Mouse (Mus musculus) bone marrow, adult 2 months (tissue): ENCODE results near the gene Stard3nl. TPM values are rescaled to one million over a fixed set of nuclear protein-coding genes. Genes with fewer than 3 reads are reported as not detected.
A peak's percentile ranks its signal among the peaks of the same experiment; 100 is the strongest.

ENCODE experiments used
- H3K27ac ChIP-seq: fragments of 200-500 bp; 2 replicates; pipeline ENCODE4 v1.5.1; 2012; ENCODE audit warnings: low read depth, mild to moderate bottlenecking, control low read depth, inconsistent platforms, low read length; ENCODE audit not compliant: control insufficient read depth, poor library complexity, insufficient read depth
- H3K4me1 ChIP-seq: fragments of 200-500 bp; 2 replicates; pipeline ENCODE4 v1.6.1; 2011; ENCODE audit warnings: low read length; ENCODE audit not compliant: control insufficient read depth, insufficient read depth
- H3K4me3 ChIP-seq: fragments of 200-500 bp; replicated peaks from 2 replicates; pipeline ENCODE3; 2011; ENCODE audit warnings: mild to moderate bottlenecking, low read depth, low read length, control low read depth; ENCODE audit not compliant: control insufficient read depth
- CTCF ChIP-seq: fragments of 200-500 bp; IDR thresholded peaks from 2 replicates; pipeline ENCODE4 v1.5.1; 2011; ENCODE audit warnings: low read length, control low read depth; ENCODE audit not compliant: control insufficient read depth, insufficient read depth
- POLR2A ChIP-seq: fragments of 200-500 bp; IDR thresholded peaks from 2 replicates; pipeline ENCODE4 v1.6.1; 2011; ENCODE audit warnings: low read depth, mild to moderate bottlenecking, control low read depth, low read length, borderline replicate concordance; ENCODE audit not compliant: control insufficient read depth
- WGBS: fragments of 180-500 bp; shearing (Covaris S2); methylation state at CpG from one replicate; pipeline ENCODE4 v1.1.7; 2018; 5-methylcytosine and 5-hydroxymethylcytosine counted together
- polyA plus RNA-seq: library from polyadenylated mRNA; stranded (reverse); fragments of >200 nt; gene quantifications from 2 replicates; pipeline ENCODE4 v1.2.4, GENCODE M21; 2011; ENCODE audit warnings: low replicate concordance; ENCODE audit not compliant: missing spikeins, insufficient read depth, insufficient read length

The Stard3nl gene
- polyA plus RNA-seq, 1 experiment, result 10.7 TPM

DNA sequence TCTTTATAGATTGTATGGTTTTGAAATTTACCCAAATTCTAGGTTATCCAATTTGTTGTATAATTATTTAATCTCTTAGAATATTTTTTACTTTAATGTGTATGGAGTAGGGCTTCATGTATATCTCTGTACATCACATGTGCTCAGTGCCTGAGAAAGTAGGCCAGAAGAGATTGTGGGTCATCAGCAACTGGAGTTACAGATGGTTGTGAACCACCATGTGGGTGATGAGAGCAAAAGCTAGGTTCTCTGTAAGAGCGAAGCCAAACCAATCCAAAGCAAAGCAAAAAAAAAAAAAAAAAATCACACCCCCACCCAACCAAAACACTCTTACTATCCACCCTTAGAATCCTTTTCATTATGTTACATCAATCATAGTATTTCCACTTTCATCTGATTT is 19.7 kb upstream of the Stard3nl start:
- Histone ChIP-seq H3K4me3 (no peak overlapping the region), H3K4me1 (no peaks in the 10 kb centered on the region; the same call in 1 of the 2 replicates), H3K27ac (no peak overlapping the region)
- 72% methylated on average over 1 of the region's 1 CpGs for WGBS
- TF ChIP-seq POLR2A, result no peak
- TF ChIP-seq CTCF, result no peak

DNA sequence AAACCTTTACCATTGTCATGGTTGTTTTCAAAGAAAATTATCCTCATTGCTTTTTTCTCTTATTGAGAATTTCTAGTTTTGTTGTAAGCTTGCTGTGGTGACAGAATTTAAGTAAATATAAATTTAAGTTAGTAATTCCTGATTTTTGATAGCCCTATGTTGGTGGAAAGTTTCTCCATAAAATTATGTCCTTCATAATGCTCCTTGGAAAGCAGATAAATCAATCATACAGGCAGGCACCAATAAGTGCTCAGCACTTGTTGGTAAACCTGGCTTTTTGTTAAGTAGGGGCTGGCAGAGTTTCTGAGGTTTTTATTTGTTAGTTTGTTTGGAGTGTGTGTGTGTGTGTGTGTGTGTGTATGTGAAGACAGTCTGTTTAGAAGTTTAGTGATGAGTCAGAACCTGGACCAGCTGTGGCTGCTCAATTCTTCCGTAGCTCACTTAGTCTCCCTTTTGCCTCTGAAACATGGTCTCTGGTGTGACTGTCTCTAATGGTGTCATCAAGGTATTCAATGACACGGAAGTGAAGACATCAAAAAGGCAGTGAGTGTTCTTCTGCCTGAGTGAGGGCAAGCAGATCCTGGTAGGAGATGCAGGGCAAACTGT is 16.8 kb upstream of the Stard3nl start:
- no peak overlapping the region for H3K4me3 ChIP-seq
- TF ChIP-seq CTCF, result no peak
- no peak for TF ChIP-seq POLR2A
- no peak overlapping the region for H3K27ac ChIP-seq
- WGBS, result 83% methylated on average over 2 of the region's 2 CpGs
- H3K4me1 ChIP-seq, result no peaks in the 10 kb centered on the region; the same call in 1 of the 2 replicates

DNA sequence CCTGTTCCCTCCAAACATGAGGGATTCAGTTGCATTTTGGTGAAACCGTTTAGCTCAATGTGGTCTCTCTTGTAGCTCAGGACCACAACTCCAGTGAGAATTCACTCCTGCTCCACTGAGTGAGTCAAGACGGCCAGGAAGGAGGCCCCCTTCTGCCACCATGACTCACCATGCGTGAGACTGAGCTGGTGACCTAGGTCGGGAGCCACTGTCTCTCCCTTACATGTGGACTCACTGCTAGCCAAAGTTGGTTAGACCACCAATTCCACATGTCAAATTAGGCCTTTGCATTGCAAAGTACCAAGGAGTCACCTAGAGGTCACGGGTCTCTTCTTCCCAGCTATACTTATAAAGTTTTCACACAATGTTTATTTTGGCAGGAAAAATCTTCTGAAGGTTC is 16.3 kb upstream of the Stard3nl start:
- no peak overlapping the region for H3K27ac ChIP-seq
- no peaks in the 10 kb centered on the region; the same call in 1 of the 2 replicates for H3K4me1 ChIP-seq
- no peak overlapping the region for H3K4me3 ChIP-seq
- 57% methylated on average over 5 of the region's 5 CpGs for WGBS
- TF ChIP-seq POLR2A (no peak), CTCF (no peak)

DNA sequence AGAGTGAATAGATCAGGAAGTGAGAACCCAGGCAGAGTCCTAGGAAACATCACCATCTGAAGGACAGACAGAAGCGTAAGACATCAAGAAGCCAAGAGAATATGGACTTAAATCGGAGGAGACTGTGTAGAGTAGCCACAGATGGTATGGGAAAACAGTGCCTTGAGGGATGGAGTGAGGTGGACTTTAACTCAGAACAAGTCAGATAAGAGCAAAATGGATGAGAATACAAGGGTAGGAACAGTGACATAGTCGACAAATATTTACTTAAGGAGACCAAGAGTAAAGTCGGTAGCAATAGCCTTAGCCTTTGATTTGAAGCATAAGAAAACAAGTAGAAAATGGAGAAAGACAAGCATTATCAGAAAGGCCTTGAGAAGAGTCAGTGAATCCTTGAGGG is 15.1 kb upstream of the Stard3nl start:
- H3K4me1 ChIP-seq, result no peaks in the 10 kb centered on the region
- no peak overlapping the region for H3K27ac ChIP-seq
- 89% methylated on average over 4 of the region's 4 CpGs for WGBS
- H3K4me3 ChIP-seq, result no peak overlapping the region
- no peak for TF ChIP-seq CTCF
- no peak for TF ChIP-seq POLR2A

DNA sequence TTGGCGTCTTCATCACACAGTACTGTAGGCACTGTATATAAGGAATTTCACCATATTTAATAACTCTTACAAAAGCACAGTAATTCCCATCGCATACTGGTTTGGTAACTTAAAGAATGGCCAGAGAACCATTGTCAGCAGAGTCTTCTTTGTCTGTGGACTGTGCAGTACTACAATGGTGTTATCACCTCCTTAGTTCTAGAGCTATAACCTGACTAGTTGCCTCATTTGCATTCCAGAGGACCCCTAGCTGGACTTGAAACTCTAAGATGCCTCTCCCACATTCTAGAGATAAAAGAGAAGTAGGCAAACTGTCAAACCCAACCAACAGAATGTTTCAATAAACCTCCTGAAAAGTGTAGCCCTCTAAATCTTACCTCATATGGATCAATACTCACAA is 12.4 kb upstream of the Stard3nl start:
- H3K27ac ChIP-seq, result no peak overlapping the region
- H3K4me3 ChIP-seq, result no peak overlapping the region
- 86% methylated on average over 2 of the region's 2 CpGs for whole genome bisulfite sequencing
- TF ChIP-seq POLR2A, result no peak
- TF ChIP-seq CTCF, result no peak
- H3K4me1 ChIP-seq, result no peaks in the 10 kb centered on the region

DNA sequence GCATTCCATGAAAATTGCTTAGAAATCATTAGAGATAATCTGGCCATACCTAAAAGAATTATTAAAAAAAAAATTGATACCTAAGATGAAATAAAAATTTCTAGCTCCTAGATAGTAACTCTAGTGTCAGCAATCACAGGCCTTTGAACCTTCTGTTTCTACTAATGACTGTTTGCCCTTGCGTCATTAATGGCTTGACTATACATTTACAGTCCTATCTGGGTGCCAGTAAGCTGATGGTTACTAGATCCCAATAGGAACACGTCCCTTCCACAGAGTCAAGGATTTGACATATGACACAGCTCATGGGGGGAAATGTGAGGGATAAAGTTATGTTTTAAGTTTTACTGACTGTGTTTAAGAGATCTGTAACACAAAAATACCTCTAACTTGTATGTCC is 9.0 kb upstream of the Stard3nl start:
- H3K27ac ChIP-seq, result no peak overlapping the region
- H3K4me3 ChIP-seq, result no peak overlapping the region
- no peak for TF ChIP-seq CTCF
- TF ChIP-seq POLR2A, result no peak
- H3K4me1 ChIP-seq, result no peaks in the 10 kb centered on the region
- WGBS, result 80% methylated on average over 2 of the region's 2 CpGs

DNA sequence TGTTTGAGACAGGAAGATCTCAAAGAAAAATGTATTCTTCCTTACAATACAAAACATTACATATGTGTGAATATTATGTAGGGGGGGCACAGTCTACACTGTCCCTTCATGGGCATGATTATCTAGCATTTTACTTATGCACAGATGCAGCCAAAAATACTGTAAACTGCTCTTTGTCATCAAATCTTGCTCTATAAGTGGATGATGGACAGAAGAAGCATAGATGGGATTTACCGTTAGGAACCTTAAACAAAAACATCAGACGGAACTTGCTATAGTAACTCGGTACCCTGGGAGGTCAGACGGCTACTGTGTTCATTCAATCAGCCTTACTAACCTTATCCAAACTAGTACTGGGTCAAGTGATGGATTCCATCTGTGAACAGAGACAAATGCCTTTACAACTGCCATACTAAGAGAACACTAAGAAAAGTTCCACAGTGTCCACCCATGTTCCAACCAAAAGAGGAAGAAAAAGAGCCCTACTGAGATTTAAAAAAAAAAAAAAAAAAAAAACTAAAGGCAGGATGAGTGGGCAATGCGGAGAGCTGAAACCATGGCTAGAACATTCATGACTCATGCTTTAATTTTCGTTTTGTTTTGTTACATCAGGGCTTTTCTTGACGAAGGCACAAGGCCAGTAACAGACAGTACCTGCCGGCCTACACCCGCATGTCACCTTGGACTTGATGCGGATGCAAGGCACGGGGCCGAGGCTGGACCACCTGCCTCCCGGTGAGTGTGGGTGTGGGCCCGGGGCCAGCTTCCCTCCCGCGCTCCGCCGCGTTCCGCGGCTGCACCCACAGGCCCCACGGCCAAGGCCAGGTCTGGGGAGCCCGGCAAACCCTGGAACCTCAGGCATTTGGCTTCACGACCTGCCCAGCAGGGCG is 552 bp downstream of the Stard3nl start:
- Histone ChIP-seq H3K4me3 (peak overlapping the region; percentile 99), H3K27ac (peak overlapping the region; percentile 88), H3K4me1 (peaks cover 2% of the 10 kb centered on the region; the same call in 1 of the 2 replicates)
- 3% methylated on average over 25 of the region's 25 CpGs for WGBS
- TF ChIP-seq POLR2A (no peak), CTCF (no peak)

DNA sequence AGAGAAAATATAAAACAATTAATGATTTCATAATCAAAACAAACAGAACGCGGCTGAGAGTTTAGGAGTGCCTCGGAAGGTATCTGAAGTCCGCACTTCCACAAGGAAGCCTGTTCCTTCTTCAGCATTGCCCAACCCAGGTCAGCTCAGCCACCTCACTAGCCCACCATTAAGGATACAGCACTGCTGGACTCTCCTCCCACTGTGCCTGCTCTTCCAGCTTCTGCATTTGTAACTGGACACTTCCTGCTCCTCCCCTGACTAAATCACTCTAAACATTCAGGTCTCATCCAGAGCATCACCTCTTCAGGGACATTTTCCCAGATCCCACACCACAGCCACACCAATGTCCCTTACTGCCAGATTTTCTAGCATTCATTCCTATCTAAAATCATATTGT is 1.4 kb downstream of the Stard3nl start:
- WGBS, result 73% methylated on average over 4 of the region's 4 CpGs
- Histone ChIP-seq H3K4me3 (no peak overlapping the region), H3K4me1 (peaks cover 2% of the 10 kb centered on the region; the same call in 1 of the 2 replicates), H3K27ac (no peak overlapping the region)
- no peak for TF ChIP-seq POLR2A
- TF ChIP-seq CTCF, result no peak
